In the genomic region with DNA sequence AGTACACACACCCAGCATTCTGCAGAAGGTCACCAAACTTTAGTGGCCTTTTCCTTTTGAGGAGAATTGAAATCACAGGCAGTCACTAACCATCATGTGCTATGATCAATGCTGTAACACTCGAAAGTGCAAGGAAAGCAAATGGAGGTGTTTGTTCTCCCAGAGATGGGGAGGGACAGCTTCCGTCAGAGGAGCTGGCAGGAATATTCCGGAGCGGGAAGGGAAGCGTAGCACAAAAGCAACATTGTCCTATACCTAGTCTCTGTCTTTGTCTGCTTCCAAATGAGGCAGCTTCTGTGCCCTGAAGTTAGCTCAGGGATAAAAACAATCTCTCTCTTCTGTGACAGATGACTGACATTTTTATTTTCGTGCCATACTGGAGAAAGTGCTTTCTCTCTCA, we compare ENCODE assay signal across 28 mouse cellular contexts. TPM values are rescaled to one million over a fixed set of nuclear protein-coding genes. Genes with fewer than 3 reads are reported as not detected.
A peak's percentile ranks its signal among the peaks of the same experiment; 100 is the strongest.
DNase-seq lines count a peak whose midpoint lies in the region; ATAC-seq and TF ChIP-seq lines count a peak whose summit lies in the region.
"Had no signal": no experiment of that assay in that cellular context is flagged by ENCODE, and none has a peak within 500 bp of the region (broad histone marks: within the 10 kb centered on the region; RNA-seq: fewer than 3 reads in every experiment).

No protein-coding gene starts in this region.

- no peak overlapping the region for H3K4me3 ChIP-seq in forebrain, postnatal 0 days (ENCODE audit: low read depth, low read length)
- no peak overlapping the region for H3K4me3 ChIP-seq in forebrain, embryonic 12.5 days (replicated peaks)
- H3K4me3 ChIP-seq in midbrain, embryonic 15.5 days, result no peak overlapping the region
- no peak overlapping the region for H3K4me3 ChIP-seq in midbrain, embryonic 13.5 days (replicated peaks)
- H3K4me3 ChIP-seq in limb, embryonic 10.5 days, result no peak overlapping the region
- H3K4me3 ChIP-seq: embryonic facial prominence, embryonic 12.5 days; hindbrain, embryonic 15.5 days; layer of hippocampus, adult 2 months; left cerebral cortex, adult 2 months; limb, embryonic 13.5 days; lung, embryonic 15.5 days had no signal

- DNase-seq in embryo, embryonic 10.5 days (ENCODE audit: low spot score), result peak; percentile 32
- no peak for DNase-seq in embryo, embryonic 10 days (ENCODE audit: low spot score)
- peak; percentile 46 for DNase-seq in forebrain, postnatal 0 days
- peak; percentile 10 for DNase-seq in limb, embryonic 10.5 days (ENCODE audit: low spot score)
- DNase-seq in urinary bladder, adult 2 months (ENCODE audit: low spot score), result no peak
- DNase-seq: adrenal gland, postnatal 10 days; cerebellum, adult 11-12 months; cerebellum, adult 9-11 months; heart, postnatal 36 days; kidney, adult 2 months; kidney, postnatal 36 days; lung, postnatal 36 days; midbrain, embryonic 14.5 days; right cerebral cortex, postnatal 25 days; thymus, adult 2 months; thymus, postnatal 36 days had no signal

- H3K9me3 ChIP-seq in forebrain, postnatal 0 days (ENCODE audit: low read length), result no peaks in the 10 kb centered on the region
- no peaks in the 10 kb centered on the region for H3K9me3 ChIP-seq in forebrain, embryonic 12.5 days
- no peaks in the 10 kb centered on the region for H3K9me3 ChIP-seq in midbrain, embryonic 15.5 days
- H3K9me3 ChIP-seq in midbrain, embryonic 13.5 days, result no peaks in the 10 kb centered on the region
- no peaks in the 10 kb centered on the region for H3K9me3 ChIP-seq in limb, embryonic 10.5 days (replicated peaks)
- H3K9me3 ChIP-seq: embryonic facial prominence, embryonic 12.5 days; G1E; hindbrain, embryonic 15.5 days; limb, embryonic 13.5 days; lung, embryonic 15.5 days had no signal

- no peaks in the 10 kb centered on the region for H3K27me3 ChIP-seq in forebrain, postnatal 0 days (ENCODE audit: insufficient read depth, low read length)
- H3K27me3 ChIP-seq in forebrain, embryonic 12.5 days, result peaks cover 80% of the 10 kb centered on the region
- 0 out of 2 replicates have a peak, but pooled peaks cover 3% of the 10 kb centered on the region for H3K27me3 ChIP-seq in midbrain, embryonic 15.5 days (replicated peaks)
- H3K27me3 ChIP-seq in midbrain, embryonic 13.5 days, result peaks cover 2% of the 10 kb centered on the region; the same call in 1 of the 2 replicates
- no peaks in the 10 kb centered on the region for H3K27me3 ChIP-seq in limb, embryonic 10.5 days (ENCODE audit: low read depth, poor library complexity, severe bottlenecking)
- H3K27me3 ChIP-seq: hindbrain, embryonic 15.5 days; limb, embryonic 13.5 days; lung, embryonic 15.5 days had no signal

- H3K4me1 ChIP-seq in forebrain, postnatal 0 days (ENCODE audit: insufficient read depth), result no peaks in the 10 kb centered on the region
- peaks cover 13% of the 10 kb centered on the region for H3K4me1 ChIP-seq in forebrain, embryonic 12.5 days
- H3K4me1 ChIP-seq in midbrain, embryonic 15.5 days, result no peaks in the 10 kb centered on the region
- H3K4me1 ChIP-seq in midbrain, embryonic 13.5 days (replicated peaks), result 0 out of 2 replicates have a peak, but pooled peaks cover 5% of the 10 kb centered on the region
- peaks cover 19% of the 10 kb centered on the region for H3K4me1 ChIP-seq in limb, embryonic 10.5 days
- H3K4me1 ChIP-seq: embryonic facial prominence, embryonic 12.5 days; hindbrain, embryonic 15.5 days had no signal

- no peaks in the 10 kb centered on the region for H3K36me3 ChIP-seq in forebrain, postnatal 0 days (ENCODE audit: insufficient read depth)
- H3K36me3 ChIP-seq in forebrain, embryonic 12.5 days (replicated peaks), result no peaks in the 10 kb centered on the region
- H3K36me3 ChIP-seq in midbrain, embryonic 15.5 days (replicated peaks), result no peaks in the 10 kb centered on the region
- no peaks in the 10 kb centered on the region for H3K36me3 ChIP-seq in midbrain, embryonic 13.5 days
- H3K36me3 ChIP-seq in limb, embryonic 10.5 days, result no peaks in the 10 kb centered on the region
- H3K36me3 ChIP-seq: embryonic facial prominence, embryonic 12.5 days; G1E; hindbrain, embryonic 15.5 days; limb, embryonic 13.5 days; lung, embryonic 15.5 days had no signal

- no peak for TF ChIP-seq CTCF in forebrain, postnatal 0 days (IDR thresholded peaks at IDR 0.05; ENCODE audit: low read depth)

- 15% methylated on average over 6 of the region's 6 CpGs for WGBS in forebrain, postnatal 0 days
- 27% methylated on average over 6 of the region's 6 CpGs for WGBS in forebrain, embryonic 12.5 days
- 32% methylated on average over 6 of the region's 6 CpGs for WGBS in midbrain, embryonic 15.5 days
- 39% methylated on average over 6 of the region's 6 CpGs for WGBS in midbrain, embryonic 13.5 days
- whole genome bisulfite sequencing in limb, embryonic 10.5 days, result 84% methylated on average over 6 of the region's 6 CpGs

- peak overlapping the region; percentile 42; the same call in 1 of the 2 replicates for H3K27ac ChIP-seq in forebrain, postnatal 0 days (ENCODE audit: low read depth, low read length)
- H3K27ac ChIP-seq in forebrain, embryonic 12.5 days, result no peak overlapping the region
- H3K27ac ChIP-seq in midbrain, embryonic 15.5 days, result 0 out of 2 replicates have a peak overlapping the region, but pooled peaks have one; percentile 7
- H3K27ac ChIP-seq in midbrain, embryonic 13.5 days, result no peak overlapping the region
- no peak overlapping the region for H3K27ac ChIP-seq in limb, embryonic 10.5 days
- H3K27ac ChIP-seq: embryonic facial prominence, embryonic 12.5 days; hindbrain, embryonic 15.5 days; layer of hippocampus, adult 2 months; left cerebral cortex, adult 2 months; limb, embryonic 13.5 days; lung, embryonic 15.5 days had no signal

- ATAC-seq in forebrain, postnatal 0 days, result peak; percentile 88
- ATAC-seq in forebrain, embryonic 12.5 days (ENCODE audit: low FRiP score), result no peak
- no peak for ATAC-seq in midbrain, embryonic 15.5 days (replicated peaks)
- ATAC-seq in midbrain, embryonic 13.5 days, result no peak
- ATAC-seq: inflammation-experienced regulatory T-cells, adult 6 months had no signal

- H3K4me2 ChIP-seq in forebrain, postnatal 0 days (ENCODE audit: low read depth), result no peak overlapping the region
- H3K4me2 ChIP-seq in forebrain, embryonic 12.5 days, result no peak overlapping the region
- no peak overlapping the region for H3K4me2 ChIP-seq in midbrain, embryonic 15.5 days
- H3K4me2 ChIP-seq in midbrain, embryonic 13.5 days (replicated peaks), result no peak overlapping the region
- H3K4me2 ChIP-seq: embryonic facial prominence, embryonic 12.5 days; hindbrain, embryonic 15.5 days; limb, embryonic 13.5 days; liver, embryonic 11.5 days; lung, embryonic 15.5 days had no signal

- no peak overlapping the region for H3K9ac ChIP-seq in forebrain, postnatal 0 days
- no peak overlapping the region for H3K9ac ChIP-seq in forebrain, embryonic 12.5 days
- no peak overlapping the region for H3K9ac ChIP-seq in midbrain, embryonic 15.5 days
- no peak overlapping the region for H3K9ac ChIP-seq in midbrain, embryonic 13.5 days (replicated peaks)
- H3K9ac ChIP-seq: embryonic facial prominence, embryonic 12.5 days; hindbrain, embryonic 15.5 days; limb, embryonic 13.5 days; lung, embryonic 15.5 days had no signal

RNA-seq across cellular contexts. Expression of a gene that starts 15.5 kb away (rescaled TPM):
- total RNA-seq in forebrain, postnatal 0 days (2014; rRNA removed), result 43.9 and 47.1 TPM in 2 replicates
- 40.4 and 56.4 TPM in 2 replicates for polyA plus RNA-seq in forebrain, postnatal 0 days (2015; fragmentation: Nextera tagmentation; extraction: Ambion mirVana)
- polyA plus RNA-seq in forebrain, embryonic 12.5 days (2016; fragmentation: Nextera tagmentation; extraction: Ambion mirVana), result 44.6 and 52.7 TPM in 2 replicates
- polyA plus RNA-seq in midbrain, embryonic 15.5 days (2015; fragmentation: Nextera tagmentation; extraction: Ambion mirVana), result 98.0 and 106 TPM in 2 replicates
- 77.4 and 79.9 TPM in 2 replicates for polyA plus RNA-seq in midbrain, embryonic 13.5 days (2015; fragmentation: Nextera tagmentation; extraction: Ambion mirVana)
- 35.8 and 38.5 TPM in 2 replicates for polyA plus RNA-seq in limb, embryonic 10.5 days (2016; fragmentation: Nextera tagmentation; extraction: Ambion mirVana)
- polyA plus RNA-seq in urinary bladder, adult 2 months (2012; rRNA removed), result 98.1 and 109 TPM in 2 replicates
- polyA plus RNA-seq: G1E had no signal

Comparison
In these comparisons a context has a peak if more than half of its experiments do, and no peak if none do; other contexts are left out.
1. DNase-seq: peak in embryo, embryonic 10.5 days (single experiment), forebrain, postnatal 0 days (single experiment) and limb, embryonic 10.5 days (single experiment); none in embryo, embryonic 10 days (single experiment) and urinary bladder, adult 2 months (single experiment).
2. H3K27ac ChIP-seq: peak in forebrain, postnatal 0 days (single experiment) and midbrain, embryonic 15.5 days (single experiment); none in forebrain, embryonic 12.5 days (single experiment), midbrain, embryonic 13.5 days (single experiment) and limb, embryonic 10.5 days (single experiment).